Mouse (Mus musculus): Measurements from ENCODE around the gene Kif21b.

Kif21b gene

DNA sequence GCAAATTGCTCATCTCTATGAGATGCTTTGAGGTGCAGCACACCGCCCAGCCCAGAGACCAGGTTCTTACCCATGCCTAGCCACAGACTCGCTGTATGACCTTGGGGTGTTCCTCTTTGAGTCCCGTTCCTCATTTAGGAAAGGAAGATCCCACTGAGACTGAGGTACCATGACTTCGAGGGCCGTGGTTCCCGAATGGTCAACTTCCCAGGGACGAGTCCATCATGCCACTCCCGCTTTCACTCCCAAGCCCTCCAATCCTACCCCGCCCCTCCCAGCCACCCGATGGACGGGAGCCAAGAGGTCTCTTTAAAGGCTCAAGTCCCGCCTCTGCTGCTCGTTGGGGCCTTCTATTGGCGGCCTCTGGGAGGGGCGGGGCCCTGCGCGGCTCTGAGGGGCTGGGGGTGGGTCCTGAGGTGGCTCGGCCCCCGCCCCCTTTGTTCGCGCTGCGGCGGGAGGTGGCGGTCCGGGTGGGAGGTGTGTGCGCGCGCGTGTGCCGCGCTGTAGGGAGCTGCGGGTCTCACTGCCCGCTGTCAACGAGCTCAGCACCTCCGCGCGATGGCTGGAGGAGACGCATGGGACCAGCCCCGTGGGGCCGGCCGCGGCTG, at the start of gene Kif21b:
TSS of gene Kif21b (plus strand) at position 439 of the 608 bp plus-strand sequence.
- peak; percentile 93 to 96 for DNase-seq

GRCm38 (mm10) chr1:136085988-136086685, 45.1 kb upstream of the Kif21b start:
- DNase-seq = no peak

DNA sequence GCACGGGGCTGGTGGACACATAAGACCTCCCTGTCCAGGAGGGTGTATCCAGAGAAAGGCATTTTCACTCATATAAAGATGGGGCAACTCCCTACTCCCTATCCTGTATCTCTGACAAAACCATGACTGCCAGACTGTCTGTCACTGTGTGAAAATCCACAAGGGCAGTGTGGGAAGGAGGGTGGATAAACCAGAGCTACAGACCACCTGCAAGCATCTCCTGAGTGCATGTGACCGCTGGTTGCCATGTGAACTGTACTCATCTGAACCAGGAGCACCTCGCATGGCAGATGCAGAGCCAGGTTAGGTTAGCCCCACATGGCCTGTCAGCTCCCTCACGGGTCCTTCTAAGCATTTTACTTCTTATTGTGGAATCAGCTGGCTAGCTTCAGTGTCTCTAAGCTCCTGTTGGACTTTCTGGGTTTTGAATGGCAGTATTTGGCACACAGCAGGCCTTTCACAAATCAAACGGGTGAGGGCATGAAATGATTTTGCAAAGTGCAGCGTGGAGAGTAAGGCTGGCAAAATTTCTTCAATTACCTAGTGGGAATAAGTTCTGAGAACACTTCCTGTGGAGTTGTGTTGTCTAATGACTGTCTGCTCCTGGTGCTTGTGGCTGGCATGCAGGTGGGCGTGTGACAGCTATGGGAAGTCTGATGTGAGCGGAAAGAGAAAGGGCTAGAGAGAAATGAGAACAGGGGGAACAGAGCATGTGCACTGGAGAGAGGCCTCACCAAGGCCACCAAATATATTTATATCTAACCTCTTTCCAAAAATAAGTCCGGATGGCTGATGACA, 41.6 kb upstream of the Kif21b start:
- no peak for DNase-seq

- DNase-seq = no peak
These were observed 37.5 kb upstream of the Kif21b start for GRCm38 (mm10) chr1:136093726-136094125.

DNA sequence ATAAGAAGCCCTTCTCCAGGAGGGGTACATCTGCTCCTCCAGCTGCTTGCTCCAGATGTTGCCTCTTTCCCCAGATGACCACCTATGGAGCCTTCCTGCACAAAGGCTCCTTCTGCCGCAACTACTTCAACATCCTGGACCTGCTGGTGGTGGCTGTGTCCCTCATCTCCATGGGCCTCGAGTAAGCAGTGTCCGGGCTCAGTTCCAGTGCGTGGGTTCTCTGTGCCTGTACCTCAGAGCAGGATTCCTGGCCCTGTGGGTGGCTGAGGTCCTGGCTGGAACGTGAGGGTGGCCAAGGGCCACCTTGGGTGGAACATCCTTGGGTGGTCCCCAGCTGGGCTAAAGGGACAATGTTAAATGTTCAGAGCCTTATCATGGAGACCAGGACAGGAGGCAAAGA, 36.4 kb upstream of the Kif21b start:
- no peak for DNase-seq

DNA sequence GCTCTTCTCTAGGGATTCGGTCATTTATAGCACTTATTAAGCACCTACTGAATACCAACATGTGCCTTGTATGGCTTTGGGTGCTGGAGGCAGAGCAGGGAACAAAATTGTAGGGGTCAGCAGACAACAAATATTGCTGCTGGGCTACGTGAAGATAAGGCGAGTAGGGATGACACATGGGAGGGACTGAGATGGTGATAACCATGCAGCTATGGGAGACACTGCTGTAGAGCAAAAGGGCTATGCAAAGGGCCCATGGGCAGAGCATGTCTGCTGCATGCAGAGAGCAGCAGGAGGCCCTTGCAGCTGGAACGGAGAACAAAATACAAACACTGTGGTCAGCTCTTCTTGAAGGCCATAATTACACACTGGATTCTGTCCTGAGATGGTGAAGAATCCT, 29.1 kb upstream of the Kif21b start:
- no peak for DNase-seq

DNA sequence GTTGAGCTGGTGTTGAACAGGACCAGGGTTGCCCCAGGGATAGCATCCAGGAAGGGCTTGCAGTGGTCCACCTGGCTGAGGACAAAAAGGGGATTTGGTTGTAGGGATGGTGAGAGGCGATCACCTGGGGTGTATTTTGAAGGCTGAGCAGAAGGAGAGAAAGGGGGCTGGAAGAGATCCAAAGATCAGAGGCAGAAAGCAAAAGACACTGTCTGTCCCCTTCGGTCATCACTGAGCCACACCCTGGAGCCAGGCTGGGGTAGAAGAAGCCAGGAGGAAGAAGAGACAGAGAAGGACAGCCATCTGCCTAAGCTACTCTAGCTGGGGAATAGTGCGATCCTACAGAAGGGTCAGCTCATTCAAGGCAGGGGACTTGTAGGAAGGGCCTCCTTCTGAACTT, 28.6 kb upstream of the Kif21b start:
- DNase-seq = peak in 1 of 2 experiments; percentile 54

GRCm38 (mm10) chr1:136102981-136103380, 28.2 kb upstream of the Kif21b start:
- DNase-seq = peak; percentile 67 to 68

DNA sequence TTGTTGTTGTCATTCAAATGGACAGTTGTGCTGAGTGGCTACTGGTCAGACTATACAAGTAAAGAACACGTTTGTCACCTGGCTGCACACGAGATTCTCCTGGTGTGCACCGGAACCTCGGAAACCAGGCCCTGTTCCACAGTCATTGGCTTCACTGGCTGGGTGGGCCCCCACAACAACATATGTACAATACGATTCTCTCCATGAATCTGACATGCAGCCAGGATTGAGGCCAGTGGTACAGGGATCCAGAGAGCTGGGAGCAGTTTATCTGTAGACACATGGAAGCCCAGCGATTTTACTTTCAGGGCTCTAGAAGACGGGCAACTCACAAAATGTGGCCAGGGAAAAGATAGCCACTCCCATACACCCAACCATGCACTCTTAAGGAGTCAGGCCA, 27.5 kb upstream of the Kif21b start:
- peak; percentile 51 to 58 for DNase-seq

DNA sequence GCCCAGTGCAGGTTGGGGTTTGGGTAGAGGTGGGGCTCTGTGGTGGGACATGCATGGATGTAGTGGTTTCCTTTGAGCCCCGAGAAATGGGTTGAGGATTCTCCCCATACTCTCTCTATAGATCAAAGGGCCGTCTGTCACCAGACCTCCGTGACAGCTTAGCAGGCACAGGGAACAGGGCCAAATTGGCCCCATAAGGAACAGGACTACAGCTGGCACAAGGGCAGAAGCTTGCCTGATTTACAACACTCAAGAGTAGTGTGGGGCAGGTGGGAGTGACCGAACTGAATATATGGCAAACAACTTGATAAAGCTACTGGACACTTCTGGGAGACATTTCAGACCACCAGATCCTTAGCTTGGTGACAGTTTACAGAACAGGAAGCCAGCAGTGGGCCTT, 26.4 kb upstream of the Kif21b start:
- peak in 1 of 2 experiments; percentile 34 for DNase-seq

DNA sequence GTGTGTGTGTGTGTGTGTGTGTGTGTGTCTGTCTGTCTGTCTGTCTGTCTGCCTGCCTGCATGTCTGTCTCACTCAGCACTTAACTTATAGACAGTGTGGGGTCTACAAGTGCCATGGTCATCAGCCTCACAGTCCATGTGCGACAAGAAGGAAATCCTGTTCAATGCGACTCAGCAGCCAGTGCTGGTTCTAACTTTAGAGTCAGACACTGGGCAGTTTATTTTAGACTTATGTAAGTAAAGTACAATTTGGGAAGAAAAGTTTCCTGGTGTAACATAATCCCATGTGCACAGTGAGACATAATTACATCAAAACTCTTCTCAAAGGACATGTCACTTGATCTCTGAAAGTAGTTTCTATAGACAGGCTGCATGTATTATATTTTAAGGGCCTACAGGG, 21.7 kb upstream of the Kif21b start:
- no peak for DNase-seq

DNA sequence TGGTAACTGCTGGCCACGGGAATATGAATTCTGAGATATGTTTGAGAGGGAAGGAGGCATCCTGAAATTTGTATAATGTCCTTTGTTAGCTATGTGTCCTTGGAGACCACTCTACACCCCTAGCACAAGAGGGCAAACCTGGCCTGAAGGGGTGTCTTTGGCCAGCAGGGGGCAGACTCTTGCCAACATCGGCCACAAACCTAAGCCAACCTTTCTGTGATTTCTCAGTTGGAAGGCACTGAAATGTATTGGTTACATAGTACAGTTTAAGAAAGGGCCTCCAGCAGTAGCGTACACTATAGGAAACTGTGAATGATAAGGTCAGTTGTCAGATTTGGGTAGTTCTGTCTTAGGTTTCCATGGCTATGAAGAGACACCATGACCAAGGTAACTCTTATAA, 15.0 kb upstream of the Kif21b start:
- peak in 1 of 2 experiments; percentile 64 for DNase-seq

DNA sequence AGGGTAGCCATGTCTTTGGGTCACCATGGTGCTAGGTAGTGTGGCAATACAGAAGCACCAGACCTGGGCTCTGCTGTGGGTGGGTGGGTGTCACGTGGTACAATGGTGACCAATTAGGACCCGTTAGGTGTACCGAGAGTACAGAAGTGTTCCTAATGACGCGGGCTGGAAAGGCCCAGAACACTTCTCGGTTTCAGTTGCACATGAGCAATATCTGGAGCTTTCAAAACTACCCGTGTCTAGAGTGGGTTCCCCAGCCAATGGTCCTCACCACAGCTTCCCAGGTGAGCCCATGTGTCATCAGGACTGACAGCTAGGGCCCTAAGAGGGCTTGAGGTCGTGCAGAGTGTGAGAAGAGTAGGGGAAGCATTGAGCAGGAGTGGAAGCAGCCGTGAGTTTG, 14.1 kb upstream of the Kif21b start:
- DNase-seq = no peak

DNA sequence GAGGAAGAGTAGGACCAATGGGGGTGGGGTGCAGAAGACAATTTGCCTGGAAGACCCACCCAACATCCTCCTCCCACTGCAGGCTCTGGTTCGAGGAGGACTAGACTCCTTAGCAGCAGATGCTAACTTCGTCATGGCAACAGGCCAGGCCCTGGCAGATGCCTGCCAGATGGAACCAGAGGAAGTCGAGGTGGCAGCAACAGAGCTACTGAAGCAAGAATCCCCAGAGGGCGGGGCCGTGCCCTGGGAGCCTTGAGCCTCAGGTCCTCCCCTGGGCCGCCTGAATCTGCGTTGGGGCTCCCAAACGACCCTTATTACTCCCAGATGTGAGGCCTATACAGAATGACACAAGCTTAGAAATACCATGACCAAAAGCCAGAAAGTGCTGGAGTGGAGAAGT, 12.3 kb upstream of the Kif21b start:
- peak in 1 of 2 experiments; percentile 76 for DNase-seq

GRCm38 (mm10) chr1:136119571-136120262, 11.5 kb upstream of the Kif21b start:
- DNase-seq = peak; percentile 46 to 52

DNA sequence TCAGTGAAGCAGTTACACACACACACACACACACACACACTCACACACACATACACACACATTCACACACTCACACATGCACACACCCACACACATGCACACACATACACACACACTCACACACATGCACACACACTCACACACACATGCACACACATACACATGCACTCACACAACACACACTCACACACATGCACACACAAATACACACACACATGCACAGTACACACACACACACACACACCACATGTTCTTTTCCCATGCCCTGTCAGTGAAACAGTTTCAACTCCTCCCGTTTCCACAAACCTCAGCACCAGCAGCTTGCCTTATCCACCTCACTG, 11.0 kb upstream of the Kif21b start:
- DNase-seq = no peak

GRCm38 (mm10) chr1:136120785-136121184, 10.4 kb upstream of the Kif21b start:
- DNase-seq = no peak

DNA sequence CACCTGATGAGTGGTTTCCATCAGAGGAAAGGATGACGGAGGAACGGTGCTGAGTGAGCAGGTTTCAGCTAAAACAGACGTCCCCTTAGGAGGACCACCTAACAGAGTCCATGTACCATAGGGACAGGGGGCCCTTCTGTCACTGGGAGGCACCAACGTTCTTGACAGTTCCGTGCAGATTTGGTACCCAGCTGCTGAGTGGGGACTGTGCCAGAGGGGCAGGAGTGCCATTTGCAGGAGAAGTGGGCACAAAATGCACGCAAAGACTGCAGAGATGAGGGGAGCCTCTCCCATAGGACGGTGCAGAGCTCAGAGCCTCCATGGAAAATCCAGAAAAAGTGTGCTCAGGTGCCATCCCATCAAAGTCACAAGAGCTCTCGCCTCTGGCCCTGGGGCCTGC, 9.2 kb upstream of the Kif21b start:
- DNase-seq = peak in 1 of 2 experiments; percentile 39

DNA sequence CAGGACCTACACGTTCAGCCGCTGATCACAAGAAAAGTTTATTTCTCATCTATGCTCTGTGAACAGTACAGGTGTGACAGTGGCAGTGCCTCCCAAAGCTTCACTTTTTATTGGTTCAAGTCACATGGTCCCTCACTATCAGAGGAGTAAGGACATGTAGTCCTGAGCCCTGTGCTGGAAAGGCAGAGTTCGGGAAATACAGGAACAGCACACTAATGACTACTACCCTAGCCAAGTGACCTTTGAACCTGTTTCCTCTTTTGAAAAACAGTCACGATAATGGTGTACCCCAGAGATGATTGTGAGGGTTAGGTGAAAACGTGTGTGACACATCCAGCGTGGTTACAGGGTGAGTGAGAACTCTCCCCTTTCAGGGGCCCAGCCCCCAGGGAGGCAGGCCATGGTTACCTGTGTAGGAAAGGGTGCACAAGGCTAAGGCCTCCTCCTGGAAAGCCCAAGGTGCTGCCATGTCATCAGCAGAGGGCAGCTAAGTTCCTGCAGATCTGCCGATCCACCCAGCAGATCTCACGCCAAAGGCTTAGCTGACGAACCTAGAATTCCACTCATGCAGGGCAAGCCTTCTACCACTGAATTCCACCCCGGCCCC, 4.9 kb upstream of the Kif21b start:
- no peak for DNase-seq

GRCm38 (mm10) chr1:136126895-136127294, 4.3 kb upstream of the Kif21b start:
- no peak for DNase-seq

- no peak for DNase-seq
These were observed 3.3 kb upstream of the Kif21b start for GRCm38 (mm10) chr1:136127856-136128255.

GRCm38 (mm10) chr1:136128416-136128815, 2.8 kb upstream of the Kif21b start:
- DNase-seq = no peak

Measured in cerebellum, postnatal 14 days (tissue).